Mouse (Mus musculus) ES-E14 (cell line): ENCODE data around the gene Gbx2. TPM values are rescaled to one million over a fixed set of nuclear protein-coding genes. Genes with fewer than 3 reads are reported as not detected.
A peak's percentile ranks its signal among the peaks of the same experiment; 100 is the strongest.

ENCODE experiments used
- DNase-seq: peaks from one replicate; pipeline ENCODE4 v3.0.0-alpha.2; 2013; ENCODE audit warnings: low read depth, low spot score
- H3K27ac ChIP-seq: 2 replicates; pipeline ENCODE4 v1.5.1; 2012; ENCODE audit warnings: low read depth, mild to moderate bottlenecking, low read length, moderate library complexity, mixed read lengths; ENCODE audit not compliant: poor library complexity, insufficient read depth, severe bottlenecking
- H3K36me3 ChIP-seq: 2 replicates; pipeline ENCODE4 v1.6.1; 2012; ENCODE audit warnings: mild to moderate bottlenecking, low read length, moderate library complexity, mixed read lengths; ENCODE audit not compliant: control insufficient read depth, poor library complexity, insufficient read depth, severe bottlenecking
- H3K4me1 ChIP-seq, 2 experiments: fragments of 150-350 bp in 1 of 2; sonication (generic) in 1 of 2; 2 replicates each; pipeline ENCODE4 v1.6.1; 2012; ENCODE audit warnings: low read length in 2 of 2, mild to moderate bottlenecking in 1 of 2, mixed read lengths in 1 of 2; ENCODE audit not compliant: control insufficient read depth in 2 of 2, insufficient read depth in 2 of 2, poor library complexity in 1 of 2
- H3K4me3 ChIP-seq, 2 experiments: fragments of 150-350 bp in 1 of 2; sonication (generic) in 1 of 2; 2 replicates each; pipeline ENCODE4 v1.5.1; 2012; ENCODE audit warnings: low read length in 2 of 2, low read depth in 1 of 2, mild to moderate bottlenecking in 1 of 2, mixed read lengths in 1 of 2; ENCODE audit not compliant: insufficient read depth in 1 of 2, poor library complexity in 1 of 2, severe bottlenecking in 1 of 2
- H3K9ac ChIP-seq: 2 replicates; pipeline ENCODE4 v1.6.1; 2012; ENCODE audit warnings: low read depth, mild to moderate bottlenecking, low read length, mixed read lengths; ENCODE audit not compliant: poor library complexity, insufficient read depth, severe bottlenecking
- H3K9me3 ChIP-seq: fragments of 150-350 bp; sonication (generic); 2 replicates; pipeline ENCODE4 v1.6.1; 2012; ENCODE audit warnings: low read depth, mild to moderate bottlenecking, low read length; ENCODE audit not compliant: control insufficient read depth, insufficient read depth
- CHD2 ChIP-seq: IDR thresholded peaks from 2 replicates; pipeline ENCODE4 v1.6.1; 2014; ENCODE audit warnings: mild to moderate bottlenecking, low read depth, low read length, inconsistent platforms
- HCFC1 ChIP-seq: IDR thresholded peaks from 2 replicates; pipeline ENCODE4 v1.6.1; 2012; ENCODE audit warnings: low read length, inconsistent platforms, borderline replicate concordance; ENCODE audit not compliant: insufficient read depth
- MAFK ChIP-seq: IDR thresholded peaks from 2 replicates; pipeline ENCODE4 v1.6.1; 2014; ENCODE audit warnings: mild to moderate bottlenecking, low read depth, low read length, inconsistent platforms; ENCODE audit not compliant: insufficient read depth
- ZC3H11A ChIP-seq: IDR thresholded peaks from 2 replicates; pipeline ENCODE4 v1.6.1; 2012; ENCODE audit warnings: low read depth, mild to moderate bottlenecking, inconsistent platforms, low read length, borderline replicate concordance
- ZNF384 ChIP-seq: IDR thresholded peaks from 2 replicates; pipeline ENCODE4 v1.6.1; 2012; ENCODE audit warnings: low read depth, low read length, inconsistent platforms
- in situ Hi-C, 2 experiments: fragments of 600-800 bp; cut with MboI; formaldehyde crosslinking; loops; one replicate each; pipeline ENCODE4 v1.15.1; 2025; ENCODE audit warnings: low sequenced_read_pairs in 2 of 2, inconsistent platforms in 1 of 2; ENCODE audit not compliant: unreplicated experiment in 2 of 2
- total RNA-seq: library from RNA; depleted of rRNA; stranded (reverse); fragments of 300-350 nt; gene quantifications from 2 replicates; pipeline ENCODE4 v1.2.3, GENCODE M21; 2012

Gbx2 gene
- total RNA-seq, 1 experiment, result 27.9 TPM

DNA sequence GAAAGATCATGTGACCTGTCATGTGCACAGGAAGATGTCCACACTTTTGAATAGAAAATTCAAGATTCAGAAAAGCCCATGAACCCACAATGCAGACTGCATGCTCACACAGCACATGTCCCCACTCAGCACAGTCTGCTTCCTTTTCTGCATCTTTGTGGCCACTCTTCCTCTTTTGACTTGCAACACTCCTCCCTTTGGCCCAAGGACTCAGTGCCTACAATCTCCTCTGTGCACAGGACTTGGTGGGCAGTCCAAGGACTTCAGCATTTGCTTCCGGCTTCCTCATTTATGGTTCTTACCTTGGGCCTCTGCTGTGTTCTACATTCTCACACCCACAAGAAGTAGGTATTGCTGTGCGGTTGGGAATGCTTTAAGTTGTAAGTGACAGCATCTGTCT is 28.7 kb downstream of the Gbx2 start:
- H3K4me3 ChIP-seq, result no peak overlapping the region
- in situ Hi-C loops, result no loop called here
- no peaks in the 10 kb centered on the region for H3K4me1 ChIP-seq
- H3K9me3 ChIP-seq, result no peaks in the 10 kb centered on the region
- H3K36me3 ChIP-seq, result no peaks in the 10 kb centered on the region
- H3K27ac ChIP-seq, result no peak overlapping the region
- no peak overlapping the region for H3K9ac ChIP-seq
- DNase-seq, result no peak
- TF ChIP-seq CHD2 (no peak), MAFK (no peak), ZNF384 (no peak), HCFC1 (no peak)

DNA sequence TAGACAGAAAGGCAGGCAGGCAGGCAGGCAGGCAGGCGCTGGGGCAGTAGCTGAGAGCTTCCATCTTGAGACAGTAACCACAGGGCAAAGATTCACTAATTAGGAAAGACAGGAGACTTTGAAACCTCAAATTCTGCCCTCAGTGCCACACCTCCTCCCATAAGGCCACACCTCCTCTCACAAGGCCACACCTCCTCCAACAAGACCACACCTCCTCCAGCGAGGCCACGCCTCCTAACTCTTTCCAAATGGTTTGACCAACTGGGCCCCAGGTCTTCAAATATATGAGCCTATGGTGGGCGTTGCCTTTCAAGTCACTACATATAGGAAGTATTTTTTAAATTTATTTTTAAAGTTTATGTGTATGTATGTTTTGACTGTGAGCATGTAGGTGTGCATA is 29.6 kb downstream of the Gbx2 start:
- peak; percentile 57 for DNase-seq
- Histone ChIP-seq H3K4me1 (no peaks in the 10 kb centered on the region), H3K4me3 (no peak overlapping the region), H3K9me3 (no peaks in the 10 kb centered on the region), H3K9ac (no peak overlapping the region), H3K36me3 (no peaks in the 10 kb centered on the region), H3K27ac (no peak overlapping the region)
- TF ChIP-seq ZNF384 (no peak), MAFK (no peak), HCFC1 (no peak), CHD2 (no peak), ZC3H11A (no peak)
- in situ Hi-C loops, result no loop called here

DNA sequence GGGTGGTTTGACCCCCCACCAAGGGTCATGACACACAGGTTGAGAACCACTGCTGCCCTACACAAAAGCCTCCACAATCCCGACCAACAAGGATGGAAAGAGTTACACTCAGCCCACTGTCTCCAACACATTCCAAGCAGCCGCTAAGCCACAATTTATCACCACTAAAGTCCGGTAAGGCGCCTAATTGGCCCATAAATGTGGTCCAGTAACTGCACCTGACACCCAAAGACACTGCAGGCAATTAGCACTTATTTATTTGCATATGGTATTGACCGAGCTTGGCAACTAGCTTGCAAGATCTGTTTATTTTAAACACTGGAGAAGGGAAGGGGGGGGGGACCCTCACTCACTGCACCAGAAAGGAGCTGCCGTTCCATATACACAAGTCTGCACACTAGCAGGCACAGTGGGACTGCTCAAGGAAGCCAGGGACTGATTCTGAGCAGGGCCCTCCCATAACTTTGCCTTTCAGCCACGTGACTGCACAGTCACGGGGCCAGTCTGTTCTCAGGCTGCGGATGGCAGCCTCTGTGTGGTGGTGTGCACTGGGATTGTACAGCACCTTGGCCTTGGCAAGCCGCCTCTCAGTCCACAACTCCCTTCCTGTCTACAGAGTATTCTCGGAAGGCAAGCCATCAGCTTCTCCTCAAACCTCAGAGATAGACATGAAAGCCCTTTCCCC is 31.1 kb downstream of the Gbx2 start:
- no peak for TF ChIP-seq ZC3H11A
- no peak for TF ChIP-seq ZNF384
- TF ChIP-seq CHD2, result no peak
- no peak for TF ChIP-seq MAFK
- no peak for TF ChIP-seq HCFC1
- Histone ChIP-seq H3K36me3 (no peaks in the 10 kb centered on the region), H3K27ac (no peak overlapping the region), H3K9ac (no peak overlapping the region), H3K4me3 (no peak overlapping the region), H3K9me3 (no peaks in the 10 kb centered on the region), H3K4me1 (peaks cover 0 to 5% of the 10 kb centered on the region in 2 experiments; a peak in 2 of 4 replicates)
- DNase-seq, result no peak
- in situ Hi-C loops, result no loop called here

DNA sequence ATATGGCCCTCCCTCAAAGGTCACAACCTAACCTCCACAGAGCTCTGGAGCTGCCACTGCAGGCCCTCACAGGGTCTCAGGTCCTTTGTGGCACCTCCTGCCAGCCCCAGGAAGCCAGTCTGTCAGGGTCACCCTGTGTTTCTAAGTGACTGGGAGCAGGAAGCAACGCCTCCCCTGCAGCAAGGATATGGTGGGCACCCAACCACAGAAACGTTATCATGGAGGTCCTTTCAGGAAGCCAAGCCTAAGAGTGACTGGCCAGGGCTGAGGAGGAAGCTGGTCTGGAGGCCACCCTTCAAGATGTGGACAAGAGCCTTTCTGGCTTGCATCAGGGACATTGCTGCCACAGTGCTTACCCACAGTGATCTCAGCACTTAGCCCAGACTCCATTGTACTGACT is 31.9 kb downstream of the Gbx2 start:
- Histone ChIP-seq H3K9me3 (no peaks in the 10 kb centered on the region), H3K4me1 (peaks cover 0 to 5% of the 10 kb centered on the region in 2 experiments; a peak in 2 of 4 replicates), H3K9ac (no peak overlapping the region), H3K27ac (no peak overlapping the region), H3K4me3 (no peak overlapping the region), H3K36me3 (no peaks in the 10 kb centered on the region)
- TF ChIP-seq MAFK (no peak), ZC3H11A (no peak), ZNF384 (no peak), HCFC1 (no peak), CHD2 (no peak)
- in situ Hi-C loops, result no loop called here
- DNase-seq, result no peak

DNA sequence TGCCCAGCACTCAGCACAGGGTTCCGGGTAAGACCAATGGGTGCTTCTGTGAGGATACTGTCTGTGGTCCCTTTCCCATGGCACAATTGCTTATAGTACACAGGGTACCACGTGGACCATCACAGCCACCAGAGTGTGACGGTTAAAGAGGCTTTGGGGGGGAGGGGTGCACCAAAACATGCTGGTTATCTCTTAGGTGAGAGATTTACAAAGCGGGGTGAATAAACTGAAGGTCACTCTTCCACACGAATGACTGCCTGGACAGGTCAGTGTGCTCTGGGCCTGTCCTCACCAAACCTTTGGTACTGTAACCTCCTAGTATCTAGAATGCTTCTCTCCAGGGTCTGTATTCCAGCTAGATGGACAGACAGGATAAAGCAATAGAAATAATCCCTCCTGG is 35.2 kb downstream of the Gbx2 start:
- no peak for TF ChIP-seq ZNF384
- DNase-seq, result no peak
- no peak overlapping the region for H3K4me3 ChIP-seq
- no peak overlapping the region for H3K27ac ChIP-seq
- H3K9ac ChIP-seq, result no peak overlapping the region
- in situ Hi-C loops, result no loop called here
- no peaks in the 10 kb centered on the region for H3K36me3 ChIP-seq
- no peaks in the 10 kb centered on the region for H3K9me3 ChIP-seq
- peaks cover 0 to 14% of the 10 kb centered on the region in 2 experiments; a peak in 2 of 4 replicates for H3K4me1 ChIP-seq
